ENCODE assay signal across 20 mouse cellular contexts in genomic region chr6:53161627-53162026, GRCm38 (mm10).
"Had no signal": no experiment of that assay in that cellular context is flagged by ENCODE, and none has a peak within 500 bp of the region (broad histone marks: within the 10 kb centered on the region; RNA-seq: fewer than 3 reads in every experiment).

No protein-coding gene starts in this region.

- H3K9me3 ChIP-seq: lung, embryonic 15.5 days; midbrain, embryonic 10.5 days; midbrain, embryonic 13.5 days; midbrain, embryonic 15.5 days; neural tube, embryonic 13.5 days had no signal

- H3K4me2 ChIP-seq: lung, embryonic 15.5 days; midbrain, embryonic 13.5 days; midbrain, embryonic 15.5 days; neural tube, embryonic 13.5 days; neural tube, embryonic 15.5 days had no signal

- H3K9ac ChIP-seq: lung, embryonic 15.5 days; midbrain, embryonic 13.5 days; midbrain, embryonic 15.5 days; neural tube, embryonic 13.5 days; neural tube, embryonic 15.5 days had no signal

- H3K27ac ChIP-seq: lung, embryonic 15.5 days; macrophage; midbrain, embryonic 10.5 days; midbrain, embryonic 13.5 days; midbrain, embryonic 15.5 days; neural tube, embryonic 13.5 days; neural tube, embryonic 15.5 days had no signal

- H3K36me3 ChIP-seq: lung, embryonic 15.5 days; midbrain, embryonic 10.5 days; midbrain, embryonic 13.5 days; midbrain, embryonic 15.5 days; neural tube, embryonic 13.5 days; neural tube, embryonic 15.5 days had no signal

- H3K4me3 ChIP-seq: lung, embryonic 15.5 days; midbrain, embryonic 10.5 days; midbrain, embryonic 13.5 days; midbrain, embryonic 15.5 days; myocyte; neural tube, embryonic 13.5 days; neural tube, embryonic 15.5 days had no signal

- H3K27me3 ChIP-seq: midbrain, embryonic 13.5 days; midbrain, embryonic 15.5 days had no signal

- ATAC-seq: lung, postnatal 0 days; midbrain, embryonic 13.5 days; midbrain, embryonic 15.5 days had no signal

- H3K4me1 ChIP-seq: midbrain, embryonic 15.5 days had no signal

- DNase-seq: lung, adult 2 months; lung, postnatal 14 days; lung, postnatal 36 days; retina, postnatal 1 day; right cerebral cortex, adult 18-20 months; right cerebral cortex, postnatal 25 days; right cerebral cortex, postnatal 4 days; spleen, adult 18-20 months; thymus, adult 2 months; thymus, postnatal 25 days; thymus, postnatal 4 days had no signal
